Mouse (Mus musculus): ENCODE results near the gene Olfr44. TPM values are rescaled to one million over a fixed set of nuclear protein-coding genes. Genes with fewer than 3 reads are reported as not detected.
A peak's percentile ranks its signal among the peaks of the same experiment; 100 is the strongest.

Gene Olfr44
- total RNA-seq (2021): not detected

DNA sequence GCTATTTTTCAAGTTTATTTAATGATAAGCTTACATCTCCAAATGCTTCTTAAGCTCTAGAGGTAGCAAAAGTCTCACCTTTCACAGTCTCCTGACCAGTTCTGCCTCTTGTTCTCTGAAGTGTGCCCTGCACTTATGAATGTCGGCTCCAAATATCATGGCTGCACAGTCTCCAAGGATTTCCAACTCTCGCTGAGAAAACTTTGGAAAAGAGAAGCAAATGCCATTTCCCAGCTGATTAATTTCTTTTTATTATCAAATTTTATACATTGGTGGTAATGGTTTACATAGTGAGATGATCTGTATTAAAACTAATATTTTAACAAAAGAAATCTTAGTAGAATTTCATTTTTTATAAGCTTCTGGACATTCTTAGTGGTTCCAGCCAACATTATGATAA, at the start of gene Olfr44:
Gene Olfr44 (minus strand): TSS at position 101 of the 400 bp plus-strand sequence.
- intact Hi-C loops (cut with DNase I): no loop called here
- no peak for DNase-seq

DNA sequence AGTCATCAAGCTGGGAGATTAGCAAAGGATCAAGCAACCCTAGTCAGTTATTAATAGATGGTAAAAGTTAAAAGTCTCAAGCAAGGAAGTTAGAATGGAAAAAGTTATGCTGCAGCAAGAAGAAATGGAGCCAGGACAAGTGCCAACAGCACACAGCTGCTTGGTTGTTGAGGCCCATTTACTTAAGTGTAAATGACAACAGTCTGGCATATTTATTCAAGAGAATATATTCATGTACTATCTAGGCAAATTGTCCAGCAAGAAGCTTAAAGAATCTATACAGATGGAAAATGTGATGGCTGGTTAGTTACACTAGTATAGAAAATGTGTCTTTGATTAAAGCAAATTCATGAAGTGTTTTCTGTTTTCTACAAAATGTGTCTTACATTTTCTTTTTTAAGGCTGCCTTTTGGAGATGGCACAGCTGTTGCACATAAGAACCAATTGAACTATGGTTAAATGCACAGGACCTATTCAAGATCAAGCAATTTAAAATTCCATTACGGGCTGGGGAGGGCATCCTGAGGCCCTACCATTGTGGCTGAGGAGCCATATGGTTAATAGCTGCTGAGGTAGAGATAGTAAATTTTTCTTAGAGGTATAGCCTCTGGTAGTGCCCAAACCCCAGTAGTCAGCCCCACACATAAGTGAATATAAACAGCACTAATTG, 30.0 kb upstream of the Olfr44 start:
- no peak for DNase-seq
- intact Hi-C loops (cut with DNase I): no loop called here

DNA sequence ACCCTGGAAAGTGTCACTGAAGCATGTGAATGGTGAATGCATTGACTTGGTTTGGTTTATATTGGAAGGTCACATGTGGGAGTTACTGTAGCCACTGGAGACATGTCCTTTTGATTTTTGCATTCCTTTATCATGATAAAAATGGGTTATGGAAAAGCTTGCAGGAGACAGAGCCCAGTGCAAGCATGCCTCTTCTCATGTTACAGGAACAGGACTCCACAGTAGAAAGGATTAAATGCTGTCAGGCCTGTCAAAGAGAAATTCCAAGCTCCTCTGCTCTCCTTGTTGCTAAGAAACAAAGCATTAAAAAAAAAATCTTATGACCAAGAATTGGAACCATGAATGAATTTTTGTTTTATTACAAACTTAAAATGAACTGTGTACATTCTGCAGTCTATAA, 24.8 kb upstream of the Olfr44 start:
- intact Hi-C loops (cut with DNase I): no loop called here
- DNase-seq: no peak

DNA sequence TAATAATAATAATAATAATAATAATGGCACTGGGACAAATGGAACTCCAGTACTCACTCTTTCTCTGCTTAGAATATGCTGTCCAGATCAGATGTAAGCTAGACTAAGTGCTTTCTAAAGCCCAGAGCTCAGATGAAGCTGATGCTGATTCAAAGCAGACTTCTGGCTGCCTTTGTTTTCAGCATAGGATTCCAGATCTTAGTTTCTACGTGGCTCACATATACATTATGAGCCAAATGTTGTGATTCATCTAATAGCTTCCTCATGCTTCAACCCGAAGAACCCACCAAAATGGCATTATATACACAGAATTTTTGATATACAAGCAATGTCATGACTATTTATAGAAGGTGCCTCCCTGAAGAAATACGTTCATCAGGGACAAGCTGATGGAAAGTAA, 21.7 kb upstream of the Olfr44 start, which contains the start of gene Olfr957:
Gene Olfr957 (minus strand): TSS at position 279 of the 400 bp plus-strand sequence.
- DNase-seq: no peak
- intact Hi-C loops (cut with DNase I): no loop called here

DNA sequence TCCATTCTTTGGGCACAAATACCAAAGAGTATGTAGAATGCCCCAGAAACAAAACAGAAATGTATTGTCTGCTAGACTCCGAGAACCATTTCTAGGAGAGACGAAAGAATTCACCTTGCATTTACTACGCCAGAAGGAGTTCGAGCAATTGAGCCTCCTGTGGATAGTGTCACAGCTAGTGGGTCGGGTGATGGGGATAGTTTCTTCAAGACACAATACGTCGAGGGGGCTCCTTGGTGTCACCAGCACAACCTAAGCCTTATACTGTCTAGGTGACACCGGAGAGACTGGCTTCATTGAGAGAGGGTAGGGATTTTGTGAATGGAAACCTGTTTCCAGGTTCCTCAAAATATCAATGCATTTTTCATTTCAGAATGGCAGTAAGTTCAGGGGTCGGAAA, 15.6 kb upstream of the Olfr44 start:
- DNase-seq: no peak
- intact Hi-C loops (cut with DNase I): loop anchor here (1.0 to 10.0 kb wide), 2 partner anchors 103 to 715 kb away; no protein-coding TSS in a partner anchor

DNA sequence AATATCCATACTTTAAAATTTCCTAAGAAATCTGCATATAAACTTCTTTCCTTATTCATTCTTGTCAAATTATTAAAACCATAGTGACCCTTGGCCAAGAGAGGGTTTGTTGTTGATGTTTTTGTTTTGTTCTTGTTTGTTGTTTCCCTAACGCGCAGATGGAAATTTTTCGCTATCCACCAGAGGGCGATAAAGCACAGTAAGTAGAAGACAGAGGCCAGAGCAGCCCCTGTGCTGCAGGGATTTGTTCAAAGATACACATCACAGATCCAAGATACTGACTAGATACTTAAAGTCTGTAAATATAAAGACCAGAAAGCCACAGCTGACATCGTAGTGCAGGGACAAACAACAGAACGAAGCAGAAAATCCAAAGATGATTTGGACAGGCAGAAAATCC, 15.2 kb upstream of the Olfr44 start:
- intact Hi-C loops (cut with DNase I): loop anchor here (1.0 to 10.0 kb wide), 2 partner anchors 103 to 716 kb away; no protein-coding TSS in a partner anchor
- peak; percentile 12 to 24 for DNase-seq

DNA sequence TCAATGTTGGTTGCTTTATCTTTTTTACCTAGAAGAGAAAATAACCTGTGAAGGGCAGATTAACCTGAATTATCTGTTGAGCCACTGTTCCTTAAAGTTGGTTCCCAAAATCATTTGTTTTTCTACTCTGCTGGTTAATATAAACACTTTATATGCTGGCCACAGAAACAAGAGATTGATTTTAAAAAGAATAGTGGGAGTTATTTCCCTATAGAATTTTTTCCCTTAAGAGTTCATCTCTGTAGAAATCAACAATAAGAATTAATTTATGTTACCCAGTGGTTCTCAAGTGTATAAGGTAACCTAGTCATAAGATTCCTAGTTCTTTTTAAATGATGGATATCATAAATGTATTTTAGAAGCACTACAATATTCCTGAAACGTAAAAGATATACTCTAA, 22.0 kb downstream of the Olfr44 start, which contains the start of gene Olfr955:
Gene Olfr955 (minus strand): TSS at position 101 of the 400 bp plus-strand sequence.
- intact Hi-C loops (cut with DNase I): loop anchor here (5.0 kb wide), 1 partner anchor 40 kb away; no protein-coding TSS in a partner anchor

DNA sequence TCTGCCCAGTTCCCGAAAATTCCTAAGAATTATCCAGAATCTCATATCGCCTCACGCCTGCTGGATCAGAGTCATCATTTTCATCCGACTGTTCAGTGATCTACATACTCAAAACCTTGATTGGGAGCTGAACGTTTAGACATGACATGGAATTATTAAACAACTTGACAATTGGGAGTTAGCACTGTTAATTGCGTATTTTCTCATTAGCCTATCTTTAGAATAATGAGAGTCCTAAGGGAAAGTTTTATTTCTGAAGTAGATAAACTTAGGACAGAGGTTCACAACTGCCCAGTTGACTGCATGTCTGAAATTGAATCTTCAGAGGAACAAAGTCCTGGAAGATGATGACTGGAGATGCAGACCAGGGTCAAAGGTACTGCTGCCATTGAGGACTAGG, 37.4 kb downstream of the Olfr44 start, which contains the start of gene Olfr954:
Gene Olfr954 (plus strand): TSS at position 301 of the 400 bp plus-strand sequence.
- DNase-seq: no peak
- intact Hi-C loops (cut with DNase I): no loop called here

More for the DNA sequence above, 22.0 kb downstream of the Olfr44 start, which contains the start of gene Olfr955:
- DNase-seq: no peak

Other genes with a start within 250 kb of the Olfr44 start
- not detected for gene Olfr1537, start 244.0 kb downstream of the Olfr44 start, total RNA-seq (2021)
- gene Olfr945, start 217.2 kb downstream of the Olfr44 start, total RNA-seq (2021): not detected
- gene Olfr948, start 167.9 kb downstream of the Olfr44 start, total RNA-seq (2021): not detected
- not detected for gene Olfr951, start 106.6 kb downstream of the Olfr44 start, total RNA-seq (2021)
- gene Olfr952, start 66.8 kb downstream of the Olfr44 start, total RNA-seq (2021): not detected
- not detected for gene Olfr954, start 37.3 kb downstream of the Olfr44 start, total RNA-seq (2021)
- gene Olfr955, start 22.1 kb downstream of the Olfr44 start, total RNA-seq (2021): not detected
- not detected for gene Olfr957, start 21.8 kb upstream of the Olfr44 start, total RNA-seq (2021)
- not detected for gene Olfr958, start 60.1 kb upstream of the Olfr44 start, total RNA-seq (2021)
- not detected for gene Olfr959, start 81.6 kb upstream of the Olfr44 start, total RNA-seq (2021)
- gene AW551984, start 110.4 kb upstream of the Olfr44 start, total RNA-seq (2021): under 1 TPM; 0.14 to 0.64 TPM
- not detected for gene Olfr148, start 116.7 kb upstream of the Olfr44 start, total RNA-seq (2021)
- not detected for gene Olfr960, start 127.4 kb upstream of the Olfr44 start, total RNA-seq (2021)
- gene Olfr961, start 151.1 kb upstream of the Olfr44 start, total RNA-seq (2021): not detected
- gene Olfr963, start 173.2 kb upstream of the Olfr44 start, total RNA-seq (2021): not detected
- not detected for gene Olfr149, start 213.1 kb upstream of the Olfr44 start, total RNA-seq (2021)
- gene Olfr965, start 217.4 kb upstream of the Olfr44 start, total RNA-seq (2021): not detected
- not detected for gene Olfr150, start 237.0 kb upstream of the Olfr44 start, total RNA-seq (2021)